Mouse (Mus musculus): ENCODE data around the gene Olfr62.
A peak's percentile ranks its signal among the peaks of the same experiment; 100 is the strongest.

Gene Olfr62

GRCm38 (mm10) chr4:118658652-118659051 is at the start of gene Olfr62:
Gene Olfr62 (plus strand): TSS chr4:118658952.
- DNase-seq (ENCODE audit: low read depth in 2 of 2, low spot score in 2 of 2), result no peak

- no peak for DNase-seq (ENCODE audit: low read depth in 2 of 2, low spot score in 2 of 2)
Observed at GRCm38 (mm10) chr4:118609836-118610235, 48.9 kb upstream of the Olfr62 start.

GRCm38 (mm10) chr4:118612619-118613018 is 46.1 kb upstream of the Olfr62 start:
- DNase-seq (ENCODE audit: low read depth in 2 of 2, low spot score in 2 of 2), result peak; percentile 6 to 20

DNA sequence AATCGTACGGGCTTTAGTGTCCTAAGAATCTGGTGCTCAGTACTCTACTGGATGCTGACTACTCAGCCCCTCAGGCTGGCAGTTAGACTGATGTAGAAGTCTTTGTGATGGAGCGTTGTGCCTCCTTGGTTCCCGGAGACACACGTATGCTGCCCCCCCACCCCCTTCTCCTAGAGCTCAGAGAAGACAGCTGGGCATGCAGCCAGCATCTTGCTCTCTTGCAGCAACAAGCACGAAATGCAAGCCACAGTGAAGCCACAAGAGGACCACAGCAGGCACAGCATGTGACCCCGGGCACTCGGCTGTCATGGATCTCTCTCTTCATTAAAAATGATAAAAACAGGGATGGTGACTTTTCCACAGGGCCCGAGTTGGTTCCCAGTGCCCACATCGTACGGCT is 43.3 kb upstream of the Olfr62 start:
- DNase-seq (ENCODE audit: low read depth in 2 of 2, low spot score in 2 of 2), result no peak

DNA sequence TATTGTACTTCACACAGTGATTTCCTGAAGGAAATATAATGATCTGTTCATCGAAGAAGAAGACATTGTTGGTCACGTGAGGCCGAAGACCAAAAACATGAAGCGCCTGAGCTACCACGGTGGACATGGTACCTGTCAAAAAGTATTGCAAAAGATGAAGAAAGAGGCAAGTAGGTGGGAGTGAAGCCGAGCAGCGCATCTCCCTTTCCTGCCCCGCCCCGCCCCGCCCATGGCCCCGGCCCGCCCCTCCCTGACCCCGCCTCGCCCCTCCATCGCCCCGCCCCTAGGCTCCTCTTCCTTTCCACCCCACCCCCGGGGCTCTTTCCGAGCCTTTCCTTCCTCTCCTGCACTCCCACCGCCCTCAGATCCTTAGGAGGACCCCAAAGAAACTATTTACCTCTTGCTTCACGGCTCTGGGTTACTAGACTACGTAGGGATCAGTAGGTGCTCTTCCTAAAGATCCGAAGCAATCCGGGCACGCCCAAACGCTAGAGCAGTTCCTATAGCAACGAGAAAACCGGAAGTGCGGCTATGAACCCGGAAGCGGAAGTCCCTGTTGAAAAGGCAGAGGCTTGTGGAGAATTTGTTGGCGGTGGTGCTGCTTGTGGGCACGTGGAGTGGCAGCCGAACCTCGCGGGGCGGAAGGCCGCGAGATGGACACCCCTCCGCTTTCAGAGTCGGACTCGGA is 38.3 kb upstream of the Olfr62 start, which contains the start of the genes Cfap57 and Ebna1bp2:
TSS of gene Cfap57 (minus strand) at position 499 of the 688 bp plus-strand sequence.
TSS of gene Ebna1bp2 (plus strand) at position 521 of the 688 bp plus-strand sequence.
- DNase-seq (ENCODE audit: low read depth in 2 of 2, low spot score in 2 of 2), result peak; percentile 92 to 93

GRCm38 (mm10) chr4:118620967-118621320 is 37.8 kb upstream of the Olfr62 start:
- DNase-seq (ENCODE audit: low read depth in 2 of 2, low spot score in 2 of 2), result no peak

DNA sequence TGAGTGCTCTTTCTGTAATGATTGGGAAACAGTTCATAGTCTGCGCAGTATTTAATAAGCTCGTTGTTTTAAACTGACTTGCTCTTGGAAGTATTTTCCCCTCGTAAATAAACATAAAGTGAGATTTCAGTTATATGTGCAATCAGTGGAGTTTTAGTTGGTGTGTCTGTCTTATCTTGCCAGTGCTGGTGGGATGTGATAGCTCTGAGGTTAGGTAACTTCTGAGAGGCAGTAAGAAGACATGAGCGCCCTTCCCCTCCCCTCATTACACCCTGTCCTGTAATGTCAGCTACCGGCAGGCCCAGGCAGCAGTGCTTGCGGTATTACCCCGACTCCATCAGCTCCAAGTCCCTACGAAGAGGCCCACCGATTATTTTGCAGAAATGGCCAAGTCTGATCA is 37.0 kb upstream of the Olfr62 start:
- DNase-seq (ENCODE audit: low read depth in 2 of 2, low spot score in 2 of 2), result no peak

- no peak for DNase-seq (ENCODE audit: low read depth in 2 of 2, low spot score in 2 of 2)
Observed at GRCm38 (mm10) chr4:118630261-118630660, 28.5 kb upstream of the Olfr62 start.

GRCm38 (mm10) chr4:118642346-118643190 is 16.2 kb upstream of the Olfr62 start:
- DNase-seq (ENCODE audit: low read depth in 2 of 2, low spot score in 2 of 2), result no peak

DNA sequence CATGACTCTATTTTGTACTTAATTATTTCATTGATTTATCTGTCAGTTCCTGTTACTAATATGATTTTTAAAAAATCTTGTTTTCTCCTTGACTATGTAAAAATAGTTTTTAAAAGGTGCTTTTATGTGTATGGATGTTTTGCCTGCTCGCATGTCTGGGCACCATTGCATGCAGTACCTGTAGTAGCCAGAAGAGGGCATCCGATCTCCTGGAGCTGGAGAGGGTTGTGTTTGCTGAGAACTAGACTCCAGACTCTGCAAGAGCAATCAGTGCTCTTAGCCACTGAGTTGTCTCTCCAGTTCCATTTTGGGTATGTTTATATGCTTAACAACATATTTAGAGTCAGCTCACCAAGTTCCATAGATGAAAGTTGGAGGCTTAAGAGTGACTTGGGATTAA is 13.5 kb upstream of the Olfr62 start:
- DNase-seq (ENCODE audit: low read depth in 2 of 2, low spot score in 2 of 2), result peak; percentile 41 to 51

GRCm38 (mm10) chr4:118687086-118687485 is 28.3 kb downstream of the Olfr62 start:
- DNase-seq (ENCODE audit: low read depth in 2 of 2, low spot score in 2 of 2), result no peak

GRCm38 (mm10) chr4:118692412-118692973 is 33.7 kb downstream of the Olfr62 start, which contains the start of gene Olfr1342:
Gene Olfr1342 (minus strand): TSS chr4:118692756.
- no peak for DNase-seq (ENCODE audit: low read depth in 2 of 2, low spot score in 2 of 2)

DNA sequence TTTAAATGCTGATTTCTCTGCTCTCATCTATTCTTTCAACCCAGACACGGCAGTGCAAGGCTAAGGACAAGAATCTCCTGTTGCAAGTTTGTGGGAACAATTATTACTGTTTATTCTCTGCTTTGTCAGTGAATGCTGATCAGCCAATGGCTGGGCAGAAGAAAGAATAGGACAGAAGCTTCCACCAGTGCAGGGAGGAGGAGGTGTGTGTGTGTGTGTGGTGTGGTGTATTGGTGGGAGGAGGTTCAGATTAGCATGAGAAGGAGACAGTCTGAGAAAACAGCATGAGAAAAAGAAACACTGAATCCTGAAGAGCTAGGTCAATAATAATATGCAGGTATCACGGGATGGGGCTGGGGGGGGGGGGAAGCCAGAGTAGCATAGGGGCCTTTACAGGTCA is 35.1 kb downstream of the Olfr62 start:
- DNase-seq (ENCODE audit: low read depth in 2 of 2, low spot score in 2 of 2), result no peak

GRCm38 (mm10) chr4:118703223-118703622 is 44.5 kb downstream of the Olfr62 start, which contains the start of gene Olfr1341:
Gene Olfr1341 (plus strand): TSS chr4:118703523.
- no peak for DNase-seq (ENCODE audit: low read depth in 2 of 2, low spot score in 2 of 2)

DNA sequence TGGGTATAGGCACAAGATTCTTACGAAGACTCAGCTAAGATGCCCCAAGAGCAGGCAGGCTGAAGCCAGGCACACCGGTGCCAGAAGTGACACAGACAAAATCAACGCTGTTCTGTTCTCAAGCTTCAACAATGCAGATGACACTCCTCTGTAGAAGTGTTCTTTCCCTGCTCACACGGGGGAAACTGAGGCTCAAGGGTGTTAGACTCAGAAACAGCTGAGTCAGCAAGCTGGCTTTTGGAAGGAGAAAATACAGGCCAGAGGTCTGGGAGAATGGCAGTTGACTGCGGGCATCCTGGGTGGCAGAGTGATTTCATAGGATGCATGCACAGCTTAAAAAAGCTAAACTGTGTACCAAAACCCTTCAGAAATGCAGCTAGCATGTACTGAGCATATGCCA is 49.3 kb downstream of the Olfr62 start:
- no peak for DNase-seq (ENCODE audit: low read depth in 2 of 2, low spot score in 2 of 2)

DNA sequence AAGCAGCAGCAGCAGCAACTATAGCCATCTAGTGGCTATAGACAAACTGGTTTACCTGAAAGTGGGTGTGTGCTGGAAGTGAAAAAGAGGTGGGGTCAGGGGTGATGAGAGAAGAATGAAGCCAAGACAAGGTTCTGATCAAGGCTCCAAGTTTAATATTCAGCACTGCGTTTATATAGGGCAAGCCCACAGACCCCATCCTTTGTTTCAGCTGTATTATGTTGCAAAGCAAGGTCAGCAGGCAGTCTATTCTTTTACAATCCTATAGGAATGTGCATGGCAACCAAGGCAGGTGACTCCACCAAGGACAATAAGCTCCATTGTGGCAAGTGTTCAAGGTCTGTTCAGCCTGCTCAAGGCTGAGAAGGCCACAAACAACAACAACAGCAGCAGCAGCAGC is 52.9 kb downstream of the Olfr62 start:
- no peak for DNase-seq (ENCODE audit: low read depth in 2 of 2, low spot score in 2 of 2)
